Mouse (Mus musculus) layer of hippocampus, postnatal 25 days (tissue): ENCODE measurements at regions not wholly inside any gene's neighbourhood (a gene's known extent, or its start where the extent isn't known, plus 50 kb on each side); places are given as distances from the start of the nearest gene placed in this dataset.

ENCODE experiments used
- DNase-seq, 2 experiments: peaks; one replicate each; pipeline ENCODE4 v3.0.0; 2022; ENCODE audit warnings: mixed read lengths in 2 of 2, low spot score in 1 of 2; ENCODE audit errors: extremely low spot score in 1 of 2

- no peak for DNase-seq
Measured at GRCm38 (mm10) chr17:67569865-67570264, 62.7 kb downstream of the Lrrc30 start.

DNA sequence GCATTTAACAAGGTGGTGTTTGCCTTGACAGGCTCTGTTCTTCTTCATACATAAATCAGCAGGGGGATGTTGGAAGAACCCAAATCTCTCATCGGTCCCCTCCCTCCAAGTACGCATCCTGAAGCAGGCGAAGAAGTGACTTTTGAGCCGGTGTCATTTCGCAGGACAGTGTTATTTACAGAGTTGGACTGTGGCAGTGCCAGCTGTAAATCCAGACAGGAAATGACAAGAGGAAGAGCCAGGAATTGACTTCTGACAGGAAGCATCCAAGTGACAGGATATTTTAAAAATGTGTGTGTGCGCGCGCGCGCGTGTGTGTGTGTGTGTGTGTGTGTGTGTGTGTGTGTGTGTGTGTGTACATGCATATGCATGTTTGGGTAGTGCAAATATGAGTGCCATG, 66.3 kb downstream of the Lrrc30 start:
- no peak for DNase-seq

- DNase-seq, result no peak
Measured at GRCm38 (mm10) chr17:67565746-67566145, 66.8 kb downstream of the Lrrc30 start.

DNA sequence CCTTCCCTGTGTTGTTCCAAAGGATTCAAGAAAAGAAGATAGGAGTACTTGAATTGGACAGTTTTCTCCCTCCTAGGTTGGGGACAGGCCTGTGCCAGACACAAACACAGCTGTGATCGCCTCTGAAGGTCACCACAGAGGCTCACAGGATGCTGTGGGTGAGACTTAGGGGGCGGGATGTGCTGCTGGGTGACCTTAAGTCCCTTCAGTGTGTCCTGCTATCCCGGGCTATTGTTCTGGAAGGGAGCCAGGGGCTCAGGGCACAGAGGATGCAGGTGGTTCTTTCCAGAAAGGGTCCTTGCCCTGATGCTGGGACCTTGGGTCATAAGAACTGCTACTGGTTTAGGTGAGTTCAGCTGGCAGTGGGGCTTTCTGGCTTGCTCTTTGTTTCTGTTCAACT, 67.7 kb downstream of the Lrrc30 start:
- no peak for DNase-seq

GRCm38 (mm10) chr17:67563036-67563435, 69.5 kb downstream of the Lrrc30 start:
- DNase-seq, result no peak

DNA sequence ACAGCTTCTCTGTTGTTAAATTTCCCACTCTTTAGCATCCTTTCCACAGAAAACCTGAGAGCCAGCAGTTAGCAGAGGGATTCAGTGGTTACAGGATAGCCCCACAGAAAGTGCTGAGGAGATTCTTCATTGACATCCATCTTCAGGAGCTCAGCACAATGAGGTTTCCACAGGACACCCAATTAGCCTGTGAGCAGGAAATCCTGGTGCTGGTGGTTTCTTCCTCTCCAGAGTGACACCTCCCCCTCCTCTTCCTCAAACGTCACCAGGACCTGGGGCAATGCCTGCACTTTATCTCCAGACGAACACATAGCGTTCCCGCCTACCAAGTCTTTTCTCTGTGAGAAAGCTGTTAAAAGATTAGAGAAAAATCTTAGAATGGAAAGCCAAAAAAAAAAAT, 70.7 kb downstream of the Lrrc30 start:
- no peak for DNase-seq

DNA sequence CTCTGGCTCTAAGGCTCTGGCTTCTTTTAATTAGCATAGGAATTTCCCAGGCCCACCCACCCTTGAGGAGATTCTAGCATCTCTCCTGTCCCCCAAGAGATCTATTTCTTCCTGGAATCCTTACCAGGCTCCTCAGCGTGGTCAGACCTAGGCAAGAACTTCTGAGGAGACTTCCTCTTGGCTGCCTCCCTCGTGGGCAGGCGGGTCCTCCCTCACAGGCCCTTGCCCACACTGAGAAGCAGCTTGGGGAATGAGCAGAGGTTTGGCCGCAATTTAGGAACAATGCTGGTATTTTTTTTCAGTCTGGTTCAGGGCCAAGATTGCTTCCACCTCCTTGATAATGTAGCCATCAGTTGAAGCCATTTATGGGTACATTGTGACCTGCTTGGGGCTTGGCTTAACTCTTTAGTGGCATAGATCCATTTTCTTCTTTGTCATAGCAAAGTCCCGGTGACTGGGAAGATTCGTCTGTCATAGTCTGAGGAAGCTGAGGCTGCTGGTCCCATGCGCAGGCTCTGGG, 75.1 kb downstream of the Lrrc30 start:
- DNase-seq, result no peak

- DNase-seq, result no peak
Measured at GRCm38 (mm10) chr17:67552581-67553139, 79.9 kb downstream of the Lrrc30 start.

- DNase-seq, result no peak
Measured at GRCm38 (mm10) chr17:67548966-67549700, 83.4 kb downstream of the Lrrc30 start.

DNA sequence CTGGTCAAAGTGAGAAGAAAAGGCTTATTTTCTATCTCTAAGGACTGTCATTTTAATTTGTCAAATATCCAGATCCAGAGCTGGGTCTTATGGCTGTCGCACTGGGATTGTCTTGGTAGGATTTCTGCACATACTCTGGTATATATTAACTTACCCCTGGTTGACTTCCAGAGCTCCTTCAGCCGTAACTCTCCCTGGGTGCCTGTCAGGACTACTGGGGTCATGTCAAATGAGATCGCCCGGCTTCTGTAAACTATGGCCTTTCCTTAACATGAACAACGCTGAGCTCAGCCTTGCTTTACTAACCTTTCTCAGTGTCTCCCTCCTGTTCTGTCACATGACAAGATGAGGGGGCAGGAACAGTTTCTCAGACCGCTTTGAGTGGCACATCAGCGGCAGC, 88.1 kb downstream of the Lrrc30 start:
- DNase-seq, result no peak

- DNase-seq, result no peak
Measured at GRCm38 (mm10) chr17:67532331-67532730, 100.2 kb downstream of the Lrrc30 start.

DNA sequence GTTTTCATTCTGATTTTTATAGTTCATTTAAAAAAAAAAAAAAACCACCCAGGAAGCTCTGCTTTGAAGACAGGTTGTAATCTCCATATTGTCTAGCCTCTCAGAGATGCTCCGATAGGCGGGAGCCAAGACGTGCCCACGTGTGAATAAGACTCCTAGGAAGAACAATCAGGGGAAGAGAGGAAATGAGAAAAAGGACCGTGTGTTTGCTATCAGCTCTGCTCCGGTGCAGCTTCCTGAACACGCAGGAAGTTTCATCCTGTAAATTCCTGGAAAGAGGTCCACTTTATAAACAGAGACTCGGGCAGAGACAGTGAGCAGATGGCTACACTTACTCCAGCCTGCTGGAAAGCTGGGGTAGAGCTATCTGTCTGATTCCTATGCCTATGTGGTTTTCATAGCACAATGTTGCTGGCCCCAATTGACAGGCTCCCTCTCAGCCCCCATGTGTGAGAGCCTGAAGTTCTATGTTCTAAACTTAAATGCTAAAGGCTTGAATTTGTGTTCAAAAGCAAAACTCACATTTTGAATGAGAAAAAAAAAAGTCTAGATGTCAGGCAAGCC, 111.6 kb downstream of the Lrrc30 start:
- no peak for DNase-seq

GRCm38 (mm10) chr17:67515601-67516147, 116.8 kb downstream of the Lrrc30 start:
- no peak for DNase-seq

- DNase-seq, result no peak
Measured at GRCm38 (mm10) chr17:67514387-67515241, 117.9 kb downstream of the Lrrc30 start.

GRCm38 (mm10) chr17:67512699-67513450, 119.6 kb downstream of the Lrrc30 start:
- no peak for DNase-seq

GRCm38 (mm10) chr17:67512008-67512407, 120.5 kb downstream of the Lrrc30 start:
- no peak for DNase-seq

DNA sequence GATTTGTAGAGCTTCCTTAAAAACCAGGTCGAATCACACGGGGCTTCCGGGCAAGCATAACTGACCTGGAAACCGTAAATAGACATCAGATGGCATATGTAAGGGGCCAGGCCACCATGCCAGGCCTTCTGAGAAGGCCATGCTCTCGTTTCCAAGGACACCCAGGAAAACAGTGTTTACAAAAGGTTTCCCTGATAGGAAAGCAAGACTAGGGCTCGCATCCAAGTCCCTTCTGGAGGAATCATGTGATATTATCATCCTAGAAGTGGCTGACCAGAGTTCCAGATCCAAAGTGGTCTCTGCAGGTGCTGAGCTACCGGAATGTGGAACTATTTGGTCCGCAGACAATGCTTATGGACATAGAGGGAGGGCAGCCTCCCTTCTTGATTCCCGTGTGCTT, 122.6 kb downstream of the Lrrc30 start:
- DNase-seq, result no peak

GRCm38 (mm10) chr17:67509091-67509618, 123.4 kb downstream of the Lrrc30 start:
- DNase-seq, result peak in 1 of 2 experiments; percentile 34

DNA sequence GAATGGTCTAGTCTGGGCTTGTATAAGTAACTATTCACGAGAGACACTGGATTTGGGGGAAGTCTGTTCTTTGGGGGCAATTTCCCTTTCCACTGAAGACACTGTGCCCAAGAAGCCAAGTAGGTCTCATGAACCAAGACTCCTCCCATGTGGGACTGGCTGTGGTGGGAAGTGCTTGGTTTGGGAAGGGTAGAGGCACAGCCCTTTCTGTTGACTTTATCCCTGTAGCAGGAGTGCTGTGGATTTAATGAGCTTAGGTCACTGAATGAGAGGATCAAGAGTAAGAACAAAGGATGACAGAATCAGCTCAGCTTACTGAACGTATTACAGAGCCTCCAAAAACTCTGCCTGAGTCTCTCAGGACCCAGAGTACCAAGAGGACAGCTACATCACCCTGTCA, 124.2 kb downstream of the Lrrc30 start:
- no peak for DNase-seq

DNA sequence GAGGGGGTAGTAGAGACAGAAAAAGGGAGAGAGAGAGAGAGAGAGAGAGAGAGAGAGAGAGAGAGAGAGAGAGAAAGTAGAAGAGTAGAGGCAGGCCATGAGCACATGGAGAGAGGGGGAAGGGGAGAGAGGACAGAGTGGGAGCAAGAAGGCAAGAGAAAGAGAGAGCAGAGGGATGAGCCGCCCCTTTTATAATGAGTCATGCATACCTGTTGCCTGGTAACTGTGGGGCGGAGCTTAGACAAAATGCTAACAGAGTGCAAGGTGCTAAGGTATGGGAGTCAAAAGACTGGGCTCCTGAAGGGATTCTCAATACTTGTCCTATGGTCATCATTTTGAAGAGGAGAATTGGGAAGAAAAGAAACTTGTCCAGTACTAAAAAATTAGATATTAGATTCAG, 126.1 kb downstream of the Lrrc30 start:
- no peak for DNase-seq
